Mouse (Mus musculus): ENCODE data around the gene Mki67. TPM values are rescaled to one million over a fixed set of nuclear protein-coding genes. Genes with fewer than 3 reads are reported as not detected.

Mki67 gene
- polyA plus RNA-seq, 1 experiment from 2014 or later, result 12.5 TPM

Other genes starting within 250 kb of the Mki67 start
- not detected in 2 replicates for gene Clrn3, start 187.7 kb downstream of the Mki67 start, polyA plus RNA-seq (2014; fragmentation: Nextera tagmentation; extraction: Ambion mirVana)
- gene Ptpre, start 178.9 kb downstream of the Mki67 start, polyA plus RNA-seq (2014; fragmentation: Nextera tagmentation; extraction: Ambion mirVana), result 5.0 and 6.7 TPM in 2 replicates

Measured in midbrain, embryonic 14.5 days (tissue).